ENCODE assay signal across 31 mouse cellular contexts in the genomic region with DNA sequence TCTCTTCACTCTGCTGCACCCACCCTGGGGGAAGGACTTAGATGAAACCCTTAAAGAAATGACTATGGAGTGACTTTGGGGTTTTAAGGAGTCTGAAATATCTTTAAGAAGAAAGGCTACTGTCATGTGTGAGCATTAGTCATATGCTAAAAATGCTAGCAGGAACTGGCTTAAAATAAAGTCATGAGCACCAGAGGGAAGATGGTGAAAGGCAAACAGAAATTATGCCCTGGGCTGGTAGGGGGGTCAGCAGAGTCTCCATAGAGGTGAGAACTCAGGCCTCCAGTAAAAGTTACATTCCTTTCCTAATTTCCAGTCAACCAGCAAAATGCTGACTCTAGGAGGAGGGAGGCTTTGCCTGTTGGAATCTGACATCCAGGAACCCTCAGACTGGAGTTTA.
A peak's percentile ranks its signal among the peaks of the same experiment; 100 is the strongest.
DNase-seq lines count a peak whose midpoint lies in the region; ATAC-seq and TF ChIP-seq lines count a peak whose summit lies in the region.
"Had no signal": no experiment of that assay in that cellular context is flagged by ENCODE, and none has a peak within 500 bp of the region (broad histone marks: within the 10 kb centered on the region; RNA-seq: fewer than 3 reads in every experiment).

No protein-coding gene starts in this region.

- TF ChIP-seq CTCF in cortical plate, adult 2 months (IDR thresholded peaks at IDR 0.05; ENCODE audit: extremely low read depth, insufficient read depth, low read length) = no peak

- peak; percentile 30 for DNase-seq in left cerebral cortex, adult 11 months (ENCODE audit: low spot score)
- no peak for DNase-seq in left cerebral cortex, postnatal 10 days (ENCODE audit: extremely low spot score in 1 of 2, low spot score in 2 of 2)
- peak; percentile 58 for DNase-seq in NIH3T3 (ENCODE audit: low read depth)
- DNase-seq in layer of hippocampus, adult 18-20 months (ENCODE audit: low spot score in 2 of 2) = no peak
- no peak for DNase-seq in testis, postnatal 10 days (ENCODE audit: low spot score)
- DNase-seq: adrenal gland, postnatal 14 days; cerebellum, adult 2 months; cerebellum, postnatal 25 days; heart, postnatal 10 days; kidney, adult 18-20 months; kidney, postnatal 25 days; layer of hippocampus, postnatal 36 days; liver, embryonic 13.5 days; lung, adult 18-20 months; right cerebral cortex, adult 18-20 months; spleen, adult 18-20 months; thymus, adult 18-20 months; thymus, postnatal 36 days had no signal

- H3K4me3 ChIP-seq in cortical plate, adult 2 months (ENCODE audit: insufficient read depth, low read length) = no peak overlapping the region
- H3K4me3 ChIP-seq: heart, embryonic 13.5 days; hindbrain, embryonic 15.5 days; kidney, embryonic 15.5 days; limb, embryonic 10.5 days; limb, embryonic 15.5 days; liver, embryonic 13.5 days; midbrain, embryonic 10.5 days; midbrain, embryonic 15.5 days had no signal

- no peak for TF ChIP-seq POLR2A in cortical plate, adult 2 months (IDR thresholded peaks at IDR 0.05; ENCODE audit: extremely low read depth, insufficient read depth, low read length)

- intact Hi-C loops in left cerebral cortex, postnatal 10 days (cut with DNase I) = no loop called here

- peaks cover 10% of the 10 kb centered on the region; the same call in 1 of the 2 replicates for H3K4me1 ChIP-seq in cortical plate, adult 2 months (ENCODE audit: control insufficient read depth, insufficient read depth, low read length)
- H3K4me1 ChIP-seq: liver, embryonic 13.5 days had no signal

- no peak for ATAC-seq in megakaryocyte, adult 5-6 weeks (ENCODE audit: poor library complexity, severe bottlenecking)
- ATAC-seq: CD4-positive, CD25-positive, alpha-beta regulatory T cell, adult 4 months; forebrain, embryonic 14.5 days; inflammation-experienced regulatory T-cells, adult 6 months; lung, postnatal 0 days; midbrain, embryonic 15.5 days had no signal

- peak overlapping the region; percentile 74; the same call in 1 of the 2 replicates for H3K27ac ChIP-seq in cortical plate, adult 2 months (ENCODE audit: insufficient read depth, low read length)
- H3K27ac ChIP-seq: heart, embryonic 13.5 days; hindbrain, embryonic 15.5 days; kidney, embryonic 15.5 days; limb, embryonic 10.5 days; limb, embryonic 15.5 days; liver, embryonic 13.5 days; midbrain, embryonic 15.5 days had no signal

Comparison
In these comparisons a context has a peak if more than half of its experiments do, and no peak if none do; other contexts are left out.
1. DNase-seq: peak in left cerebral cortex, adult 11 months (single experiment) and NIH3T3 (single experiment); none in left cerebral cortex, postnatal 10 days (0 of 2), layer of hippocampus, adult 18-20 months (0 of 2) and testis, postnatal 10 days (single experiment).